Mouse (Mus musculus): ENCODE data around the gene Pogk.

The Pogk gene

DNA sequence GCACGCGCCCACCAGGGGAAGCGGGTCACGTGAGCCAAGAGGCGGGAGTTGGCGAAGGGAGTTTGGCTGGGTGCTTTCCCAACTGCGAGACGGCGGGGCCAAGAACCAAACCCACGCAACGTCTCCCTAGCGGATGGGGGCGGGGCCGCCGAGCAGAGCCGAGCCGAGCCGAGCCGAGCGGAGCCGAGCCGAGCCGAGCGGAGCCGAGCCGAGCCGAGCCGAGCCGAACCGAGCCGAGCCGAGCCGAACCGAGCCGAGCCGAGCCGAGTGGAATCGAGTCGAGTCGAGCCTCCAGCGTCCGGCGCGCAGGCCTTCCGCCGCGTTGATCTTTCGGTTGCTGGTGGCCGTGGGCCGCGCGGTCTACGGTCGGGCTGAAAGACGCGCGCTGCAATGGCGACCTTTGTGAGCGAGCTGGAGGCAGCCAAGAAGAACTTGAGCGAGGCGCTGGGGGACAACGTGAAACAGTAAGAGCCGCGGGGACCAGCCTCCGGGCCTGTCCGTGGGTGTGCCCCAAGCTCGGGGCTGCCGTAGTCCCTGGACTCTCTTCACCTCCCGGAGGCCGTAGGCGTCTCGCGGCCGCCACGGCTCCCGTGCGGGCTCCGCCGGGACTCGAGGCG is 30.5 kb downstream of the Pogk start, which contains the start of gene Tada1:
TSS of gene Tada1 (plus strand) at position 85 of the 617 bp plus-strand sequence.
- DNase-seq (ENCODE audit: low spot score), result peak; percentile 91

DNA sequence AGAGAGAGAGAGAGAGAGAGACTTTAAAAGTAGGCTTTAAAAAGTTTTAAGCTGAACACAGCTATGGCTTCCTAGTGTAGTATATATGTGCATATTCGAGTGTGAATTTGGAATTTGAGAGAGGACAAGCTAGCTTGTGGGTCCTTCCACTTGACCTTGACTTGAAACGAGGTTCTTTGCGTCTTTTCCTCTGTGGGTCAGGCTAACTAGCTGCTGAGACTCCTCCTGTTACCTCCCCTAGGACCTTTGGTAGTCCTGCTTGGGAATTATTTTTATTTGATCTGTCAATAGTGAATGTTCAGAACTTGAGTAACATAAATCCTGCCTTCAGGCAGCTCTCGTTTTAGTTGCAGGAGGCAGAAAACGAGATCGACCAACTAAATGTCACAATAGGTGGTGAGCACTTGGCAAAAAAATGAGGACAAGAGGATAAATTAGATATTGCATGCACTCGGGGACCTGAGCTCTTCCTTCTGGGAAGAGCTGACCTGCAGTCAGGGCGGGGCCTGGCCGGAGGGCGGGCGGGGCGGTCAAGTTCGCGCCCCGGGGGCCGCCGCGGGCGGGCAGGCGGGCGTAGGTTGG is 31.1 kb downstream of the Pogk start:
- DNase-seq (ENCODE audit: low spot score), result no peak

DNA sequence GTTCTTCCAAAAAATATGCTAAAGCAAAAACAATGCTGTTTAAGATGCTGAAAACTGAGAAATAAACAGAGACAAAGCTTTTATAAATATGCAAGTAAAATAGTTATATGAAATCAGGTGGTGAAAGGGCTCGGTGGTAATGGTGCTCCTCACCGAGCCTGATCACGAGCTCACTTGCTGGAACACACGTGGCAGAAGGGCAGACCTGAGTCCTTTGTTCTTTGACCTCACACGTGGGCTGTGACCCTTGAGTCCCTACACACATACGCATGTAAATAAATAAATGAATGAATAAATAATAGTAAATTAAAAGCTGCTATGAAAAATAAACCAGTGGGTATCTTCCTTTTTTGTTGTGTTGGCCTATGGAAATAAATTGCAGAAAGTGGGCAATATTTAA is 32.5 kb downstream of the Pogk start:
- DNase-seq (ENCODE audit: low spot score), result no peak

DNA sequence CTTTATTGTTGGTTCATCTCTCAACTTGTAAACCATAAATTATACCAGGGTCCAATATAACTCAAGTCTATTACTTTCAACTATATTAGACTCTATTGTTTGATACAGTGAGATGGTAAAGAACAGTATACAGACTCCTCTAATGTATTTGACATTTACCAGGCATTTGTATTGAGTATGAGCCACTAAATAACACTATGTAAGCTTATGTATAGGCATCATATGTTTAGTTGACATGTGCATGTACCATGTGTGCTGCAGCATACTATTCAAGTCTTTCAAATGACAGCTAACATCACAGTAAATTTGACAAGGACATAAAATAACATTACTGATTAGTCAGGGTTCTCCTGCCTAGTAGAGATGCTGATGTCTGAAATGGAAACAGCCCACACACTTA is 46.5 kb downstream of the Pogk start:
- no peak for DNase-seq (ENCODE audit: low spot score)

DNA sequence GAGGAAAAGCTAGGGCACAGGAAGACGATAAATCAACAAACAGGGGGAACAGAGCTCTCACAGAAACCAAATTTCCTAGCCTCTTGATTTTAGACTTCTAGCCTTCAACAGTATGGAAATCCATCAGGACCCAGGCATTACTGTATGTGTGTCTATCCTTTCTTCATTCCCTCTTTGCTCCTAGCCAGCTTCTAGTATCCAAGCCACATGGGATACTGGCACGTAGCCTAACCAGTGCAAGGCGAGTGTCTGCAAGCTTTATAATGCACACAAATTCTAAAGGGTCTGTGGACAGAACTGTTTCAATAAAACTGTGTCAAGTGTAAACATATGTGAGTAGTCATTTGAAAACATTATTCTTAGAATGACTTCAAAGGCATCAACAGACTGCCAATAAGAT is 47.0 kb downstream of the Pogk start:
- DNase-seq (ENCODE audit: low spot score), result no peak

DNA sequence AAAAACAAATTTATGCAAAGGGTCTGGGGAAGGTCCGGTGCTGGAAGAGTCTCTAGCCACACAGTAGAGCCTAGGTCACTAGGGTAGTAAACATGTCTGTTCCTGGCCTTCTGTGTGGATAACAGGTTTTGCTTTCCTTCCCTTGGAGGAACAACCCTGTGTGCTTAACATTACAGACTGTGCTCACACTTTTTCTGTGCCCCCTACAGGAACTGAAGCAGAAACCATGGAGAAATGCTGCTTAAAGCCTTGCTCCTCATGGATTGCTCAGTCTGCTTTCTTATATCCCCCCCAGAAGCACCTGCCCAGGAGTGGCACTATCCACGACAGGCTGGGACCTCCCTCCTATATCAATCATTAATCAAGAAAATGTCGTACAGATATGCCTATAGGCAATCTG is 47.8 kb downstream of the Pogk start:
- DNase-seq (ENCODE audit: low spot score), result no peak

DNA sequence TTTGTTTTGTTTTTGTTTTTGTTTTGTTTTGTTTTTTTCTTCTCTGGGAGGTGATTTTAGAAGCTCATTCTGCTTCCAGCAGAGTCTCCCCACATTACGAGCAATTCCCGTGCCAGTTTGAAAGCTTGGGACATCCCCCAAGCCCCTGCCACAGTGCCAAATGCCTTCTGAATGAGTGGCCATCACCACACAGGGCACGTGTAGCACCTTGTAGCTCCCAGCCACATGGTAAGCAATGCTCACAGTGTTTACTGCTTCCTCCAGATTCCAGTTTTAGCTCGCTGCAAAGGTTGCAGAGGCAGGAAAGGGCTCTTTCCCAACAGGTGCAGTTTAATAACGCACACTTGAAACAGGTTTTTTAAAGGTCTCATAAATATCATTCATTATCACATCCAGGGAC is 48.8 kb downstream of the Pogk start:
- DNase-seq (ENCODE audit: low spot score), result no peak

DNA sequence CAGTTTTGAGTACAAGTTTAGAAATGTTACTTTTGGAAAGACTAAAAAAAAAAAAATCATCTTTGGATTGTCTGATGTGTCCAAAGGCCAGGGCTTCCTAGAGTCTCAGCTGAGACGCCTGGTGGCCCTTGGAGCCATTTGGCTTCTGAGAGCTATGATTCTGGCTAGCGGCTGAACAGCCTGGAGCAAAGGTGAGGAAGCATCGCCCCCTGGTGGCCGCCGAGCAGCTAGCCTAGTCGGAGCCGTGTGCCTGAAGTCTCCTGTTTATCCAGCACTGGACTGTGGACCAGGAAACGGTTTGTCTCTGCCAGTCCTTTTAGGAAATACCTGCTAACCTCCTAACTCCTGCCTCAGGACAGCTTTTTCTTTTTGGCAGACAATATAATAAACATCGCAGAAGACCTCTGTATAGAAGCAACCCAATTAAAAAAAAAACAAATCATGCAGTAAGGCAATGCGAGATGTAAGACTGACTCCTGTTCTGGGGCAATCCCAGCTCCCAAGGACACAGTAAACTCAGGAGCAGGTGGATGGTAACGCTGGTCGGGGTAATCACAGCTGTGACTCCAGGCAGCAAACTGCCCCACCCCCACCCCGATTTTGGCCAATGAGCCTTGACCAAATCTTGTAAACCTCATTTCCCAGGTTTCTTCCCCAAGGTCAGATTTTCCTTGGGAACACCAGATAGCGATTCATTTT is 49.4 kb downstream of the Pogk start:
- DNase-seq (ENCODE audit: low spot score), result peak; percentile 79

DNA sequence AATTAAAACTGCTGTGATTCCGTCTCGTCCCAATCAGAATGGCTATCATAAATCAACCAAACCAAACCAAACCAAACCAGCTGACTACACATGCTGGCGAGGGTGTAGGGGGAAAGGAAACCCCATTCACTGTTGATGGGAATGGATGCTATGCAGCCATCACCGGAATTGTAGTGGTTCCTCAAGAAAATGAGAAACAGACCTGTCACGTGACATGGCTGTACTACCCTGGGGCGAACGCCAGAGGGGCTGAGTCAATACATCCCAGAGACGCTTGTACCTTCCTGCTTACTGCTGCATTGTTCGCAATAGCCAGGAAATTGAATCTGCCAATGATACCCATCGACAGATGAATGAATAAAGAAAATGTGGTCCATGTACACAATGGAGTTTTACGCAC is 59.9 kb downstream of the Pogk start:
- no peak for DNase-seq (ENCODE audit: low spot score)

DNA sequence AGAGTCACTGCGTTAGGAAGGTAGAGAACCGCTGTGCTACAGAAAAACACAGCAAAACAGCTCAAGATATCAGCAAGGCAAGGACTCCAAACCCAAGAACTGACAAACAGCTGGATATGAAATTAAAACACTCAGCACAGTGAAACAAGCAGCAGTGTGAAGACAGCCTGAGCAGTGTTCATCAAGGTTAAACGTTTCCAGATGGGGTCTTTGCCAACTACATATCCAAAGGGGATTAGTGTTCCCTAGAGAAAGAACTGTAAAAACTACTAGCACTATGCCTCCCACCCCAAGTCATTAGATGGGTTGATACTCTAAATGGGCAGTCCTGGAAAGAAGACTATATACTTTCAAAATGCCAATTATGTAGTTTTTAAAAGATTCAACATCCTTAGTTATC is 60.3 kb downstream of the Pogk start:
- DNase-seq (ENCODE audit: low spot score), result no peak

DNA sequence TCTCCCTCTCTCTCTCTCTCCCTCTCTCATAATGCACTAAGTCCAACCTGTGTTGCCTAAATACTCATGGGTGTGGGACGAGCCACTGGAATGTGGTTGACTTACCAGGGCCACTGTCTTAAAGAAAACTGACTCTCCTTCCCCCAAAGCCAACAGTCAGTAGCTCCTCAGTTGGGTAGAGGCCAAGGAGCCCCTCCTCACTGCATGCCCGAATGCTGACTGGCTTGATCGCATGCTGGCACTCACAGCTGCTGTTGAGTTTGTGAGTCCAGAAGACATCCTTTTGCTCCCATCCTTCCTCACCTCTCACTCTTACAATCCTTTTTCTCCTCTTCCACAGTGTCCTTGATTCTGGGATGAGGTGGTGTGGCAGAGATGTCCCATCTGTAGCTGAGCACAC is 62.8 kb downstream of the Pogk start:
- DNase-seq (ENCODE audit: low spot score), result no peak

DNA sequence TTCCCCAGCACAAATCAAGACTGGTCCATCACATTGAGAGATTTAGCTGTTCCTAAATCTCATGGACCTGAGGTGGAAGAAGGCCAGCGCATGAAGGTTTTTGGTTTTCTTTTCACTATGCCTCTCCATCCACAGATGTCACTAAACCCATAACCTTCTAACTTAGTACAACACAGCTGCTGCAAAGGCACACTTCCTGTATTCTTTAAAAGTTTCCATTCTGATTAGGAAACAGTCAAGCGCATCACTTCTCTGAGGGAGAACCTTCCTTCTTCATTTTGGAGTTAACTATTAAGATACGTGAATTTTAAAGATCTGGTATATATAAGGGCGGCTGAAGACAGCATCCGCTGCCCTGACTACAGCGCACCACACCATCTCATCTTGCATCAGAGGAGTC is 64.1 kb downstream of the Pogk start:
- DNase-seq (ENCODE audit: low spot score), result no peak

DNA sequence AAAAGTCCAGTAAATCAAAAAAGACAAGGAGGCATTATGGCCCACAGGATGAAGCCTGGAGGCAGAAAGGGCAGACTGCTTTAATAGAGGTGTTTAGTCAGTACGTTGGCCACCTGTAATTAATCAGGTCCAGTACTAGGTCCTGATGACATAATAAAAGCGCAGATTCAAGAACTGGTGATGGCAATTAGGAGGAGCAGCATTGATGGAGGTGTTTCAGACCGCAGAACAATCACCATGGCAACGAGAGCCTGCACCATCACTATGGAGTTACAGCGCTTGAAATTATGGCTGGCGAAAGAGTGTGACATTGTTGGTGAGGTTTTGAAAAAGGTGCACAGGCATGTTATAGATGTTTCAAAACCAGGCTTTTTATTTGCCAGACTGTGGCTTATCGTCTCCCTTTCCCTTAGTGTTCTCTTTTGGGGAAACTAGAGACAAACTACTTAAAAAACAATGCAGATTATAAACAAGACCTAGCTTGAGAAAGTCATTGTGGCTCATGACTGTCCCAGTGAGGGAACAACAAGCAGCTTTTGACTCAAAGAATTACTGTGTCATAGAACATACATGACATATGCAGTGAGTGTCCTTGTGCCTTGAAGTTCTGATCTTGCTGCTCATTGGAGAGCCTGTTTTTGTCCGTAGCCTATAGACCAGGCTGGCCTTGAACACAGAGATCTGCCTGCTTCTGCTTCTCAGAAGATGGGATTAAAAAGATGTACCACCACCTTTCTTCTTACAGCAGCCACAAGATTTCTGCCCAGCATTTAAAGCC is 65.2 kb downstream of the Pogk start:
- DNase-seq (ENCODE audit: low spot score), result no peak

DNA sequence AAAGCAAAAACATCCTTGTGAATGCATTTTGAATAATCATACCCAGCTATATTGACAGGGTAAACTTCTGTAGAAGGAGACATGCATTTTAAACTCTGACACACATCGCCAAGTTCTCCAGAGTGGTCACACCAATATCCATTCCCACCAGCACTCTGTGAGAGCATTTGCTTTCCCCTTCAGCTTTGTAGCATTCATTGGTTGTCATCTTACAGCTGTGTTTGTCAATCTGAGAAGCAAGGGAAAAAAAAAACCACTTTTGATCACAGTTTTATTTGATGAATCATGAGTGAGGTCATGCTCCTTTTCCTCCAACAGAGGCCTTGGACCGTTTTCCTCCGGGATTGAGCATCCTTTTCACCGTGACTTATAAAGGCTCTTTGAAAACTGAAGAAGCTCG is 66.1 kb downstream of the Pogk start:
- DNase-seq (ENCODE audit: low spot score), result no peak

DNA sequence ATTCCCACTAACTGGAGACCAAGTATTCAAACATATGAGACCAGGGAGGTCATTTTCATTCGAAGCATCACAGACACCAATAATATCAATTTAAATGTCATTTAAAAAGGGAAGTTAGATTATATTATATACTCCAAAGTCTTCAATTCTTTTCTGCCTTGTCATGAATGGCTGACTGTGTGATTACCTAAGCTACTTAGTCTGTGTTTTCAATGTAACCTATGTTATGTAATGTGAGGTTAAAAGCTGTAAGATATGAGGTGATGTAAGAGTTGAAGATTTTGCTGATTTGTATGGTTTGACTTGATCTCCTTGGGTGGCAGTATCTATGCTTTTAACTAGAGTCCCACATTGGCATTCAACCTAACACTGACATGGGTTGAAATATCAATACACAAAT is 67.1 kb downstream of the Pogk start:
- no peak for DNase-seq (ENCODE audit: low spot score)

DNA sequence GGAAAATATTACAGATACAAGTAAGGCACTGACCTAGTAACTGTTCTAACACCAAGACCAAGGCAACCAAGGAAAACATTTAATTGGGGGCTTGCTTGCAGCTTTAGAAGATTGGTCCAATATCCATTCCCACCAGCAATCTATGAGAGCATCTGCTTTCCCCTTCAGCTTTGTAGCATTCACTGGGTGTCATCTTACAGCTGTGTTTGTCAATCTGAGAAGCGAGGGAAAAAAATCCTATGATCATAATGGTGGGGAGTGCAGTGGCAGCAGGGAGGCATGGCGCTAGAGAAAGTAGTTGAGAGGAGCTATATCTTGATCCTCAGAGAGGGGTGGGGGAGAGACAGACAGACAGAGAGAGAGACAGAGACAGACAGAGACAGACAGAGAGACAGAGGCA is 67.6 kb downstream of the Pogk start:
- no peak for DNase-seq (ENCODE audit: low spot score)

DNA sequence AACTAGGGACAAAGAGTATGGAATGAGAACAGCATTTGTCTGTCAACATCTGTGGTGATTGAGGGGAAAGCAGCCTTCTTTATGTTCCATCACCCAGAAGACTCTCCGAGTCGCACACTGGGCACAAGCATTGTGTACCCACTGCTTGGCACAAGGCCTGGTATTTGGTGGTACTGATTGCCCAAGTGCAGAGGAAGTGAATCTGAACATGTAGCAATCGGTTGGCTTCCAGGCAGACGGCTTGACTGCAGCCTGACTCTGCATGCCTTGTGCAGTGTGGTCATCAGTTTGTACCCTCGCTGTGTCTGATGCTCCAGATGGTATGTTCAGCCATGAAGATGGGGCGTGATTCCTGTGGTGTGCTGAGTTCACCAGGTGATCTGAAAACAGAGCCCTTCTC is 70.6 kb downstream of the Pogk start:
- DNase-seq (ENCODE audit: low spot score), result no peak
